Mouse (Mus musculus): ENCODE measurements at regions not wholly inside any gene's neighbourhood (a gene's known extent, or its start where the extent isn't known, plus 50 kb on each side); places are given as distances from the start of the nearest gene placed in this dataset.

GRCm38 (mm10) chr5:61613232-61613631 lies 195.4 kb upstream of the G6pd2 start:
- no peak for DNase-seq (ENCODE audit: low spot score in 2 of 2)

- no peak for DNase-seq (ENCODE audit: low spot score in 2 of 2)
Observed at GRCm38 (mm10) chr5:61630398-61630797, 178.2 kb upstream of the G6pd2 start.

GRCm38 (mm10) chr5:61646711-61647110 lies 161.9 kb upstream of the G6pd2 start:
- peak; percentile 5 to 6 for DNase-seq (ENCODE audit: low spot score in 2 of 2)
